In the genomic region with DNA sequence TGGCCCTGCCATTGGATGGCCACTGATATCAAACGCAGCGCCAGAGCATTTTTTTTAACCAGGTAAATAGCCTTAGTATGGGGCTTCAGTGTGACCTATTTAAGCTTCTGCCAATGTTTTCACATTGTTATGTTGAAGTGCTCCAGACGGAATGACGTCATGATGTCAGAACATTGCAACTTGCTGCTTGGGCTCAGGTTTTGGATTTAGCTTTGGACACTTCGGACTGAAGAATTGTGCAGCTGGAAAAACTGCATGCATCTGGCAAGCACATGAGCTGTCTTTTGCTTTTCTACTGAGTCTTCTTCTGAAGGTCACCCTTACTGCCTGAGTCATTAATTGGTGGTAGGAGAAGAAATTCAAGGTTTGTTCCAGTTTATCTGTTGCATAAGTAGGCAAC, we compare ENCODE assay signal across 14 mouse cellular contexts. TPM values are rescaled to one million over a fixed set of nuclear protein-coding genes. Genes with fewer than 3 reads are reported as not detected.
DNase-seq lines count a peak whose midpoint lies in the region; ATAC-seq and TF ChIP-seq lines count a peak whose summit lies in the region.
"Had no signal": no experiment of that assay in that cellular context is flagged by ENCODE, and none has a peak within 500 bp of the region (broad histone marks: within the 10 kb centered on the region; RNA-seq: fewer than 3 reads in every experiment).

No protein-coding gene starts in this region.

- TF ChIP-seq POLR2A in liver, adult 2 months (IDR thresholded peaks at IDR 0.05; ENCODE audit: extremely low read depth, insufficient read depth, low read length), result no peak
- TF ChIP-seq POLR2A in myocyte (IDR thresholded peaks at IDR 0.05; ENCODE audit: insufficient read length, low read depth), result no peak

- peaks cover 15% of the 10 kb centered on the region; the same call in 1 of the 2 replicates for H3K36me3 ChIP-seq in liver, adult 2 months (ENCODE audit: control insufficient read depth, insufficient read depth, low read length)
- H3K36me3 ChIP-seq in liver, embryonic 12.5 days, result peaks cover 17% of the 10 kb centered on the region
- peaks cover 16% of the 10 kb centered on the region for H3K36me3 ChIP-seq in heart, embryonic 16.5 days (ENCODE audit: control insufficient read depth, insufficient read depth)
- no peaks in the 10 kb centered on the region for H3K36me3 ChIP-seq in myocyte (ENCODE audit: control insufficient read depth, insufficient read depth)
- H3K36me3 ChIP-seq in liver, embryonic 11.5 days (ENCODE audit: control insufficient read depth, insufficient read depth, low read length), result no peaks in the 10 kb centered on the region
- H3K36me3 ChIP-seq: liver, embryonic 15.5 days had no signal

- H3K4me3 ChIP-seq in liver, adult 2 months (ENCODE audit: insufficient read depth, low read depth, low read length), result no peak overlapping the region
- H3K4me3 ChIP-seq in liver, embryonic 12.5 days, result no peak overlapping the region
- H3K4me3 ChIP-seq in heart, embryonic 16.5 days (ENCODE audit: low read length), result peak overlapping the region; percentile 19
- no peak overlapping the region for H3K4me3 ChIP-seq in myocyte
- no peak overlapping the region for H3K4me3 ChIP-seq in liver, embryonic 11.5 days (ENCODE audit: low read depth, low read length)
- H3K4me3 ChIP-seq: liver, embryonic 15.5 days had no signal

- no peak for TF ChIP-seq CTCF in liver, adult 2 months (IDR thresholded peaks at IDR 0.05; ENCODE audit: low read depth, low read length)

- H3K9ac ChIP-seq in liver, adult 2 months (ENCODE audit: low read depth, low read length), result no peak overlapping the region
- no peak overlapping the region for H3K9ac ChIP-seq in liver, embryonic 12.5 days
- H3K9ac ChIP-seq in heart, embryonic 16.5 days (ENCODE audit: low read length), result no peak overlapping the region
- no peak overlapping the region for H3K9ac ChIP-seq in liver, embryonic 11.5 days (ENCODE audit: low read depth, low read length)
- H3K9ac ChIP-seq: embryonic facial prominence, embryonic 15.5 days; liver, embryonic 15.5 days had no signal

- peaks cover 15% of the 10 kb centered on the region; the same call in 1 of the 2 replicates for H3K79me2 ChIP-seq in liver, adult 2 months (ENCODE audit: control insufficient read depth, insufficient read depth, low read length)
- H3K79me2 ChIP-seq in myocyte (ENCODE audit: control insufficient read depth, insufficient read depth), result peaks cover 58% of the 10 kb centered on the region

- 36% methylated on average over 5 of the region's 5 CpGs for WGBS in liver, adult 2 months
- 88% methylated on average over 5 of the region's 5 CpGs for WGBS in liver, embryonic 12.5 days (ENCODE audit: insufficient replicate concordance)
- 65% methylated on average over 5 of the region's 5 CpGs for WGBS in heart, embryonic 16.5 days
- 94% methylated on average over 5 of the region's 5 CpGs for WGBS in liver, embryonic 11.5 days

- ATAC-seq in liver, embryonic 12.5 days, result no peak
- no peak for ATAC-seq in heart, embryonic 16.5 days (replicated peaks; ENCODE audit: extremely low read depth, insufficient read depth, low FRiP score)
- ATAC-seq in liver, embryonic 11.5 days (replicated peaks; ENCODE audit: low FRiP score), result no peak
- ATAC-seq: activated CD4-positive, CD25-positive, alpha-beta regulatory T cell, adult 4 months had no signal

- H3ac ChIP-seq in myocyte (ENCODE audit: control insufficient read depth, insufficient read length), result no peak overlapping the region

- no peak overlapping the region for H3K4me2 ChIP-seq in liver, embryonic 12.5 days
- peak overlapping the region; percentile 68 for H3K4me2 ChIP-seq in heart, embryonic 16.5 days (ENCODE audit: low read depth, low read length)
- peak overlapping the region; percentile 62 for H3K4me2 ChIP-seq in myocyte (ENCODE audit: low read depth)
- H3K4me2 ChIP-seq in liver, embryonic 11.5 days, result no peak overlapping the region
- H3K4me2 ChIP-seq: embryonic facial prominence, embryonic 15.5 days; liver, embryonic 15.5 days had no signal

- DNase-seq in adrenal gland, postnatal 10 days, result peak; percentile 32
- DNase-seq in adrenal gland, postnatal 25 days, result no peak
- DNase-seq in liver, adult 2 months (ENCODE audit: extremely low read depth, low read depth, low spot score), result peak; percentile 58
- DNase-seq in liver, embryonic 11.5 days (ENCODE audit: low spot score), result no peak
- no peak for DNase-seq in spleen, postnatal 36 days (ENCODE audit: low spot score in 2 of 2)
- DNase-seq: B cell, adult 2 months; right cerebral cortex, adult 18-20 months; thymus, postnatal 4 days had no signal

- no peak overlapping the region for H3K27ac ChIP-seq in liver, adult 2 months (replicated peaks; ENCODE audit: insufficient read depth, low read depth, low read length)
- H3K27ac ChIP-seq in liver, embryonic 12.5 days, result no peak overlapping the region
- no peak overlapping the region for H3K27ac ChIP-seq in heart, embryonic 16.5 days (ENCODE audit: low read length)
- no peak overlapping the region for H3K27ac ChIP-seq in liver, embryonic 11.5 days (ENCODE audit: low read depth, low read length)
- H3K27ac ChIP-seq: embryonic facial prominence, embryonic 15.5 days; liver, embryonic 15.5 days had no signal

- no peaks in the 10 kb centered on the region for H3K27me3 ChIP-seq in liver, adult 2 months (ENCODE audit: control insufficient read depth, insufficient read depth, low read length)
- no peaks in the 10 kb centered on the region for H3K27me3 ChIP-seq in liver, embryonic 12.5 days (replicated peaks)
- no peaks in the 10 kb centered on the region for H3K27me3 ChIP-seq in heart, embryonic 16.5 days (ENCODE audit: control insufficient read depth, insufficient read depth, low read length)
- no peaks in the 10 kb centered on the region for H3K27me3 ChIP-seq in myocyte (ENCODE audit: control insufficient read depth, insufficient read depth, insufficient read length)
- H3K27me3 ChIP-seq in liver, embryonic 11.5 days (replicated peaks; ENCODE audit: control insufficient read depth, insufficient read depth, low read length), result no peaks in the 10 kb centered on the region
- H3K27me3 ChIP-seq: embryonic facial prominence, embryonic 15.5 days; liver, embryonic 15.5 days had no signal

- peaks cover 10% of the 10 kb centered on the region for H3K4me1 ChIP-seq in liver, adult 2 months (ENCODE audit: control insufficient read depth, insufficient read depth, low read length)
- peaks cover 20% of the 10 kb centered on the region for H3K4me1 ChIP-seq in liver, embryonic 12.5 days
- H3K4me1 ChIP-seq in heart, embryonic 16.5 days (ENCODE audit: control insufficient read depth, insufficient read depth, low read length), result peaks cover 36% of the 10 kb centered on the region
- no peaks in the 10 kb centered on the region for H3K4me1 ChIP-seq in liver, embryonic 11.5 days (replicated peaks; ENCODE audit: control insufficient read depth, insufficient read depth, low read length)

- no peaks in the 10 kb centered on the region for H3K9me3 ChIP-seq in liver, embryonic 12.5 days (replicated peaks)
- no peaks in the 10 kb centered on the region for H3K9me3 ChIP-seq in heart, embryonic 16.5 days (replicated peaks; ENCODE audit: control insufficient read depth, low read length)
- no peaks in the 10 kb centered on the region for H3K9me3 ChIP-seq in liver, embryonic 11.5 days (ENCODE audit: control insufficient read depth, low read length)
- H3K9me3 ChIP-seq: embryonic facial prominence, embryonic 15.5 days; liver, embryonic 15.5 days had no signal

TF ChIP-seq in myocyte, 11 proteins besides CTCF, POLR2A, EP300 and RAD21:
- no peak for TF ChIP-seq POLR2AphosphoS2 (IDR thresholded peaks at IDR 0.05; ENCODE audit: insufficient read length, low read depth)
- TF ChIP-seq USF1 (IDR thresholded peaks at IDR 0.05; ENCODE audit: low read depth), result no peak
- TF ChIP-seq REST (IDR thresholded peaks at IDR 0.05; ENCODE audit: insufficient read depth, insufficient read length), result no peak
- TF ChIP-seq SRF (IDR thresholded peaks at IDR 0.05; ENCODE audit: control insufficient read depth, insufficient read length, low read depth), result no peak
- no peak for TF ChIP-seq TCF12 (IDR thresholded peaks at IDR 0.05; ENCODE audit: insufficient read depth, poor library complexity, severe bottlenecking)
- TF ChIP-seq CEBPB (IDR thresholded peaks at IDR 0.05; ENCODE audit: insufficient read depth, poor library complexity, severe bottlenecking), result 0 out of 2 replicates have a peak, but pooled peaks have one; percentile 45
- no peak for TF ChIP-seq MYOD1 (IDR thresholded peaks at IDR 0.05; ENCODE audit: control insufficient read depth in 1 of 3, insufficient read length in 2 of 3, low read depth in 2 of 3)

RNA-seq across cellular contexts. Expression of a gene that starts 3.3 kb away (rescaled TPM):
- total RNA-seq in adrenal gland, postnatal 10 days (2021), result 10 to 100 TPM; 25.1 to 27.0 TPM
- total RNA-seq in adrenal gland, postnatal 25 days (2021), result 28.5 and 29.7 TPM in 2 replicates
- total RNA-seq in liver, adult 2 months (2014; rRNA removed), result 6.9 and 8.4 TPM in 2 replicates
- polyA plus RNA-seq in liver, adult 2 months (2012; rRNA removed), result 2.3 and 2.5 TPM in 2 replicates
- polyA plus RNA-seq in liver, embryonic 12.5 days (2016; fragmentation: Nextera tagmentation; extraction: Ambion mirVana), result 3.4 and 3.7 TPM in 2 replicates
- polyA plus RNA-seq in heart, embryonic 16.5 days (2015; fragmentation: Nextera tagmentation; extraction: Ambion mirVana), result 10.5 and 12.0 TPM in 2 replicates
- 7.7 TPM for polyA plus RNA-seq in myocyte (2012; fragmentation: generic; extraction: Trizol)
- 10.6 and 11.1 TPM in 2 replicates for polyA plus RNA-seq in liver, embryonic 11.5 days (2014; fragmentation: Nextera tagmentation; extraction: Ambion mirVana)

Comparison
In these comparisons a context has a peak if more than half of its experiments do, and no peak if none do; other contexts are left out.
1. DNase-seq: peak in adrenal gland, postnatal 10 days (single experiment) and liver, adult 2 months (single experiment); none in adrenal gland, postnatal 25 days (single experiment), liver, embryonic 11.5 days (single experiment) and spleen, postnatal 36 days (0 of 2).
2. H3K4me2 ChIP-seq: peak in heart, embryonic 16.5 days (single experiment) and myocyte (single experiment); none in liver, embryonic 12.5 days (single experiment) and liver, embryonic 11.5 days (single experiment).